Mouse (Mus musculus): ENCODE measurements around the gene Kmt2d. TPM values are rescaled to one million over a fixed set of nuclear protein-coding genes. Genes with fewer than 3 reads are reported as not detected.

Gene Kmt2d
- polyA plus RNA-seq, 1 experiment from 2014 or later, result 16.8 TPM

GRCm38 (mm10) chr15:98901530-98901929 is 30.5 kb upstream of the Kmt2d start:
- no peak overlapping the region for H3K9ac ChIP-seq (replicated peaks; ENCODE audit: low read depth, low read length)
- H3K9me3 ChIP-seq (ENCODE audit: control insufficient read depth, low read length), result no peaks in the 10 kb centered on the region
- H3K4me3 ChIP-seq (ENCODE audit: low read depth, low read length), result no peak overlapping the region
- H3K4me2 ChIP-seq (ENCODE audit: low read depth, low read length), result no peak overlapping the region
- H3K27me3 ChIP-seq (ENCODE audit: control insufficient read depth, insufficient read depth, low read length), result peaks cover 24% of the 10 kb centered on the region
- 75% methylated on average over 1 of the region's 1 CpGs for WGBS
- H3K36me3 ChIP-seq (ENCODE audit: control insufficient read depth, insufficient read depth, low read length), result peaks cover 27% of the 10 kb centered on the region
- no peak for ATAC-seq (ENCODE audit: low read depth)
- no peaks in the 10 kb centered on the region for H3K4me1 ChIP-seq (ENCODE audit: control insufficient read depth, insufficient read depth, low read length)
- H3K27ac ChIP-seq (ENCODE audit: low read depth, low read length), result no peak overlapping the region

DNA sequence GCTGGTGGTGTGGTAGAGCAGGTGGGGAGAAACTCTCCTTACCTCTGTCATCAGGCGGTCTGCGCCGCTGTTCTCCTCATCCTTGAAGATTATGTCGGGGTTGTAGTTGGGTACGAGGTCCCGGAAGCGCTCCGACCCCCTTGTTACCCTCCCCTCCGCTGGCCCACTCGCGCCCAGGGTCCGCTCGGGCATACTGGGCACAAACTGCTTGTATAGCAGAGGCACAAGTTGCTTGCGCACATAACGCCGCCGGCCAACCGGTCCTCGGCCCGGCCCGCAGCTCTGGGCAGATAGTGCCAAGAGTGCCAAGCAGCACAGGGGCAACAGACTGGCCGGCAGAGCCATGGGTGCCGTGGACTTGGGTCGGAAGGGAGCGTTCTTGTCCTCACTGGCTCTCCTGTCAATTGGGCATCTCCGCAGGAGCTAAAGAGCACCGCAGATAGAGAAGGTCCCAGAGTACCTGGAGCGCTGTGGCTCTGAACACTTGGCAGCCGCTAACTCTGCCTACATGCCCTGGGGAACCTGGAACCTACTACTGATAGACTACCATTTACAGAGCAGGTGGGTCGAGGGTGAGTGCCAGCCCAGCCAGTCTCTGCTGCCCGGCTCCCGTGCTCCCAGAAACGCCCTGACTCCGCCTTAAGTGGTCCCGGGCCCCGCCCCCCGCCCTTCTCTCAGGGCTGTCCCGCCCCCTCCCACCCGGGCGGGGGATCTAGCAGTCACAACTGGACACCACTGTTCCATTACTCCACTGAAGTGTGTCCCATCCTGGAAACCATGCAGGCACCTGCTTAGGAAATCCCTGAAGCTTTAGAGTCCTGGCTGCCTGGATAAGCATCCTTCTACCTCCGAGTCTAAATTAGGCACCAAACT is 27.2 kb upstream of the Kmt2d start, which contains the start of gene Dhh:
TSS of gene Dhh (minus strand) at position 613 of the 873 bp plus-strand sequence.
- H3K36me3 ChIP-seq (ENCODE audit: control insufficient read depth, insufficient read depth, low read length), result peaks cover 2% of the 10 kb centered on the region; the same call in 1 of the 2 replicates
- peaks cover 53% of the 10 kb centered on the region for H3K27me3 ChIP-seq (ENCODE audit: control insufficient read depth, insufficient read depth, low read length)
- no peak within 1 kb of the TSS for H3K27ac ChIP-seq (ENCODE audit: low read depth, low read length)
- peak within 1 kb of the TSS; percentile 12 for H3K4me3 ChIP-seq (ENCODE audit: low read depth, low read length)
- under 1% methylated on average over 41 of the region's 41 CpGs for WGBS
- H3K4me1 ChIP-seq (ENCODE audit: control insufficient read depth, insufficient read depth, low read length), result peaks cover 14% of the 10 kb centered on the region
- no peak within 1 kb of the TSS for H3K9ac ChIP-seq (replicated peaks; ENCODE audit: low read depth, low read length)
- peak within 1 kb of the TSS; percentile 22; the same call in 1 of the 2 replicates for H3K4me2 ChIP-seq (ENCODE audit: low read depth, low read length)
- H3K9me3 ChIP-seq (ENCODE audit: control insufficient read depth, low read length), result no peaks in the 10 kb centered on the region
- no peak for ATAC-seq (ENCODE audit: low read depth)

- Histone ChIP-seq H3K9me3 (ENCODE audit: control insufficient read depth, low read length) (no peaks in the 10 kb centered on the region), H3K4me1 (ENCODE audit: control insufficient read depth, insufficient read depth, low read length) (peaks cover 14% of the 10 kb centered on the region), H3K9ac (replicated peaks; ENCODE audit: low read depth, low read length) (no peak overlapping the region), H3K4me3 (ENCODE audit: low read depth, low read length) (peak overlapping the region; percentile 12), H3K36me3 (ENCODE audit: control insufficient read depth, insufficient read depth, low read length) (no peaks in the 10 kb centered on the region), H3K27ac (ENCODE audit: low read depth, low read length) (no peak overlapping the region), H3K27me3 (ENCODE audit: control insufficient read depth, insufficient read depth, low read length) (peaks cover 59% of the 10 kb centered on the region), H3K4me2 (ENCODE audit: low read depth, low read length) (no peak overlapping the region)
- WGBS, result 5% methylated on average over 10 of the region's 10 CpGs
- no peak for ATAC-seq (ENCODE audit: low read depth)
Observed at GRCm38 (mm10) chr15:98897495-98897894, 26.5 kb upstream of the Kmt2d start.

DNA sequence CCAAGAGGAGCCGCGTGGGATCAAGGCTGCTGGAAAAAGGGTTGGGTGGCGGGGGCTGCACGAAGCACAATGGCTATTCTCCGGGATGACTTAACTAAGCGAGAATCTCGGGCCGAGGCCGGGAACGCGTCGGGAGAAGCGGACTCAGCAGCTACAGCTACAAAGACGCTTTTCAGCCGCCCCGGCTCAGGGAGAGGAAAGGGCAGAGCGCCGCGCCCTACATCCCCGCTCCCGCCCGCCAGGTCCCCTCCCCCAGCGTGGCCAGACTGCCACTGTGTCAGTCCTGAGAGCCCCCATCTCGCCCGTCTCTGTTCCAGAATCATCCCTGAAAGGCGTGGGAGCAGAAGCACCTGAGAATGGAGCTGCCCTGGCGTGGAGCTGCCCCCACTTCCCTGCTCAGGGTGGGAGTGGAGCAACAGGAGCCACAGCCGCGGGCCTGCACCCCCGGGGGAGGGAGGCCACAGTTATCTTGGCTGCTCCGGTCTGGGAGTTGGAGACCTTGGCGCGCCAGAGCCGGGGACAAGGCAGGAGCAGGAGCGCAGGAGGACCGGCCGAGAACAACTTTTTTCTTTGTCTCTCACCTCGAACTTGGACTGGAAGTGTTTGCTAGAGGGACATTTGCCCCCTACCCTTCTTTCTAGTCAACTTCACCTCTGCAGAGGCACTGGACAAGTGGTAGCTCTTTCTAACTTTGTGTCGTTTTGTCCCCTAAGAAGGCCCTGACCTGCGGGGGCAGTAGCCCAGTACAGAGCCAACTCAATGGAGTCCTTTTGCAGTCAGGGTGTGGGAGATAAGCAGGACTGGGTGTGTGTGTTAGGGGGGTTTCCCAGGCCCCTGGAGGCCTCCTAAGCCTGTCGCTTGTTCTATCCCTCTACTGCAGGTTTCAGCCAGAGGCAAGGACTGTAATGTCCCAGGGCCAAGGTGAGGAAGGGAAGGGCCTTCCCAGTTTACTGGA is 24.9 kb upstream of the Kmt2d start:
- no peaks in the 10 kb centered on the region for H3K36me3 ChIP-seq (ENCODE audit: control insufficient read depth, insufficient read depth, low read length)
- H3K9me3 ChIP-seq (ENCODE audit: control insufficient read depth, low read length), result no peaks in the 10 kb centered on the region
- H3K4me1 ChIP-seq (ENCODE audit: control insufficient read depth, insufficient read depth, low read length), result peaks cover 14% of the 10 kb centered on the region
- WGBS, result 1% methylated on average over 38 of the region's 41 CpGs
- no peak overlapping the region; the same call in 1 of the 2 replicates for H3K9ac ChIP-seq (replicated peaks; ENCODE audit: low read depth, low read length)
- H3K27ac ChIP-seq (ENCODE audit: low read depth, low read length), result no peak overlapping the region; the same call in 1 of the 2 replicates
- ATAC-seq (ENCODE audit: low read depth), result no peak
- H3K4me3 ChIP-seq (ENCODE audit: low read depth, low read length), result peak overlapping the region; percentile 8; the same call in 1 of the 2 replicates
- H3K27me3 ChIP-seq (ENCODE audit: control insufficient read depth, insufficient read depth, low read length), result peaks cover 64% of the 10 kb centered on the region
- peak overlapping the region; percentile 31 for H3K4me2 ChIP-seq (ENCODE audit: low read depth, low read length)

DNA sequence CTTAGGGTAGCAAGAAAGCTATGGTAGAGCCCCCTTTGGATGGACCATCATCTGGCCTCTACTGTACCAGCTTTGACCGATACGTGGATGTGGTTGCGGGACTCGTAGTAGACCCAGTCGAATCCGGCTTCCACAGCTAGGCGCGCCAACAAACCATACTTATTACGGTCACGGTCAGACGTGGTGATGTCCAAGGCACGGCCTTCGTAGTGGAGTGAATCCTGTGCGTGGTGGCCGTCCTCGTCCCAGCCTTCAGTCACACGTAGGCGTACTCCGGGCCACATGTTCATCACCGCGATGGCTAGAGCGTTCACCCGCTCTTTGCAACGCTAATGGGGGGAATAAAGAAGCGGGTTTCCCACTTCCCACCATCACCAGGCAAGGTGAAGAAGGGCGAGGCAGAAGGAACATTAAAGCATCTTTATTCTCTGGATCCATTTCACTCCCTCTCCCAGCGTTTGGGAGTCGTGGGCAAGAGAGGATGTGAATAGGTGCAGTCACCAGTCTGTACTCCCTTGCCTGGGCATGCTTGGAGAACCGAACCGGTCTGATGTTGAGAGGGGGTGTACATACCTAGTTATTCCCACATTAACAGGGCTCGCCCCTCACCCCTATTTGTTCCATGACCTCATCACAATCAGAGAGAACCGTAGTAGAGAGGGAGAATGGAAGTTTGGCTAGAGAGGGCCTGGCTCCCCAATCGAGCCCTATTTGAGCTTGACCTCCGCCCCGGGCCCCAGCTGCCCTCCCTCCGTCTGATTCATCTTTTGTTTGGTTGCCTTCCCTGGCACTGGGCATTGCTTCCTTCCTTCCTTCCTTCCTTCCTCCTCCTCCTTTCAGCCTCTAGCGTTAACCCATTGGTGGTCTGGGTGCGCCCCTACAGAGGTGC is 24.0 kb upstream of the Kmt2d start:
- no peak for ATAC-seq (ENCODE audit: low read depth)
- H3K4me3 ChIP-seq (ENCODE audit: low read depth, low read length), result peak overlapping the region; percentile 41
- no peaks in the 10 kb centered on the region for H3K36me3 ChIP-seq (ENCODE audit: control insufficient read depth, insufficient read depth, low read length)
- H3K4me2 ChIP-seq (ENCODE audit: low read depth, low read length), result peak overlapping the region; percentile 92
- H3K9me3 ChIP-seq (ENCODE audit: control insufficient read depth, low read length), result no peaks in the 10 kb centered on the region
- 2% methylated on average over 38 of the region's 38 CpGs for whole genome bisulfite sequencing
- H3K9ac ChIP-seq (replicated peaks; ENCODE audit: low read depth, low read length), result no peak overlapping the region
- peaks cover 57% of the 10 kb centered on the region for H3K27me3 ChIP-seq (ENCODE audit: control insufficient read depth, insufficient read depth, low read length)
- H3K4me1 ChIP-seq (ENCODE audit: control insufficient read depth, insufficient read depth, low read length), result peaks cover 14% of the 10 kb centered on the region
- H3K27ac ChIP-seq (ENCODE audit: low read depth, low read length), result no peak overlapping the region

DNA sequence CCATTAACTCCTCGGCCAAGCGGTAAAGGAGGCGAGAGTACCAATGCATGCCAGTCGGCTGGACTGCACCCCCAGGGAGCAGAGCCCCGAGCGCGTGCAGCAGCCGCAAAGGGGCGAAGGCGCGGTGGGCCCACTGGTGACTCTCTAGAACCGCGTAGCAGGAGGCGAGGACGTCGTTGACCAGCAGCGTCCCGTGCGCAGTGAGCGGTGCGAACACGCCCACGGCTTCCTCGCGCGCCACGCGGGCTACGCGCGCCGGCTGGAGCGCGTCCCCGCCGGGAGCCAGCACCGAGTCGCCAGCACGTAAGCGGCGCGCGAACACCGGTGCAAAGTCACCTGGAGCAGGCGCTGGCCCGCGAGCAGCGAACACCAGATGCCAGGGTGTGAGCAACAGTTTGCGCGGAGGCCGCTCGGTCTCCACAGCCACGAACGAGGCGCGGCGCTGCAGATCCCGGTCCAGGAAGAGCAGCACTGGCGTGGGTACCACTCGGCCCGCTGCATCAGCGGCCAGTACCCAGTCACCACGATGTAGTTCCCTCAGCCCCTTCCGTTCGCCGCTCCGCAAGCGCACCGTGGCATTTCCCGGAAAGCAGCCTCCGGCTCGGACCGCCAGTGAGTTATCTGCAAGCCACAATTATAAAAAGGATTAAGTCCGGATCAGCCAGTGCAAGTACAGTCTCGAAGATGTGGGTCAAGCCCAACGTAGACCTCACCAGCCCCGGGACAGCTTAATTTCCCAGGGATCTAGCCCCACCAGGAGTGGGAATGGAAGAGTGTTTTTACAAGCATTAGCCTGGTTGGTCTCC is 23.1 kb upstream of the Kmt2d start, which contains the start of gene Rhebl1:
TSS of gene Rhebl1 (minus strand) at position 601 of the 806 bp plus-strand sequence.
- Histone ChIP-seq H3K27ac (ENCODE audit: low read depth, low read length) (no peak within 1 kb of the TSS), H3K36me3 (ENCODE audit: control insufficient read depth, insufficient read depth, low read length) (no peaks in the 10 kb centered on the region)
- no peak for ATAC-seq (ENCODE audit: low read depth)

GRCm38 (mm10) chr15:98893036-98893435 is 22.0 kb upstream of the Kmt2d start:
- Histone ChIP-seq H3K27me3 (ENCODE audit: control insufficient read depth, insufficient read depth, low read length) (peaks cover 48% of the 10 kb centered on the region), H3K4me3 (ENCODE audit: low read depth, low read length) (no peak overlapping the region), H3K27ac (ENCODE audit: low read depth, low read length) (no peak overlapping the region), H3K4me2 (ENCODE audit: low read depth, low read length) (no peak overlapping the region), H3K9me3 (ENCODE audit: control insufficient read depth, low read length) (no peaks in the 10 kb centered on the region), H3K9ac (replicated peaks; ENCODE audit: low read depth, low read length) (no peak overlapping the region), H3K4me1 (ENCODE audit: control insufficient read depth, insufficient read depth, low read length) (peaks cover 14% of the 10 kb centered on the region), H3K36me3 (ENCODE audit: control insufficient read depth, insufficient read depth, low read length) (no peaks in the 10 kb centered on the region)
- no peak for ATAC-seq (ENCODE audit: low read depth)
- 39% methylated on average over 4 of the region's 4 CpGs for WGBS

More for the DNA sequence above, 23.1 kb upstream of the Kmt2d start, which contains the start of gene Rhebl1:
- peaks cover 54% of the 10 kb centered on the region for H3K27me3 ChIP-seq (ENCODE audit: control insufficient read depth, insufficient read depth, low read length)
- WGBS, result under 1% methylated on average over 67 of the region's 77 CpGs
- no peaks in the 10 kb centered on the region for H3K9me3 ChIP-seq (ENCODE audit: control insufficient read depth, low read length)
- H3K4me3 ChIP-seq (ENCODE audit: low read depth, low read length), result peak within 1 kb of the TSS; percentile 41
- peak within 1 kb of the TSS; percentile 92 for H3K4me2 ChIP-seq (ENCODE audit: low read depth, low read length)
- H3K9ac ChIP-seq (replicated peaks; ENCODE audit: low read depth, low read length), result peak within 1 kb of the TSS; percentile 44
- peaks cover 14% of the 10 kb centered on the region for H3K4me1 ChIP-seq (ENCODE audit: control insufficient read depth, insufficient read depth, low read length)

Data from neural tube, embryonic 14.5 days (tissue).